Mouse (Mus musculus) skeletal muscle tissue, postnatal 0 days (tissue): ENCODE results near the gene 1810009J06Rik. TPM values are rescaled to one million over a fixed set of nuclear protein-coding genes. Genes with fewer than 3 reads are reported as not detected.

Experiments used
- polyA plus RNA-seq: library from polyadenylated mRNA; unstranded; fragments of >200 nt; fragmentation: Nextera tagmentation; extraction: Ambion mirVana; gene quantifications from 2 replicates; pipeline ENCODE4 v1.2.1, GENCODE M21; 2015

The 1810009J06Rik gene
- not detected in 2 replicates for polyA plus RNA-seq

DNA sequence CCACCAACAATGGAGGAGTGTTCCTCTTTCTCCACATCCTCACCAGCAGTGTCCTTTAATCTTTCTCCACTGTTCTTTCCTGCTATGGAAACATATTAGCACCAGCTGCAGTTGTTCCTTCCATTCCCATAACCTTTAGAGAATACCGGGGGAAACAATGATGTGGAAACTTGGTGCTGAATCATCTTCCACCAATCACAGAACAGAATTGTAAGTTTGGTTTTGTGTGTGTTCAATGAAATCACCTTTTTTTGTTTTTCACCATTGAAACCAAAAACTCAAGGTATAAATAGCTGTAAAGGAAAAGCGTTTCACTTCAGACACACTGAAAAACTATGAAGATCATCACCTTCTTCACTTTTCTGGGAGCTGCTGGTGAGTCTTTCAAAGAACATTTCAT, at the start of gene 1810009J06Rik:
Gene 1810009J06Rik (plus strand): TSS at position 301 of the 400 bp plus-strand sequence.

DNA sequence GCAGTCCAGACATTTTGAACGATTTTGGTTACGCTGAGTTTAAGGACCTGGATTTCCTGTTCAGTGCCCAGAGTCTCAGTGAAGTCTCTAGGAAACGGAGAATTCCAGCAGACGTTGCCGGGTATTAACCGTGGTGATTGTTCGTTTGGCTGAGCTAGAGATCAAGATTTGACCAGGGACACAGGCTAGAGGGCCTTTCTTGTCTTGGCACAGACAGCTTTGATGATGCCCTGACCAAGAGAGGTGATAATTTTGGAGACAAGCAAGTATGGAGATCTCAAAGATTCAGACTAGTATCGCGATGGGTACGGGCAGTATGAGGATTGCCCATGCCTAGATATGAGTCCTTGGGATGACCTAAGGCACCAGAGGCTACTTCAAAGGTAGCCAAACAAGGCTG, 24.1 kb upstream of the 1810009J06Rik start, which contains the start of gene 1700074P13Rik:
Gene 1700074P13Rik (minus strand): TSS at position 101 of the 400 bp plus-strand sequence.

DNA sequence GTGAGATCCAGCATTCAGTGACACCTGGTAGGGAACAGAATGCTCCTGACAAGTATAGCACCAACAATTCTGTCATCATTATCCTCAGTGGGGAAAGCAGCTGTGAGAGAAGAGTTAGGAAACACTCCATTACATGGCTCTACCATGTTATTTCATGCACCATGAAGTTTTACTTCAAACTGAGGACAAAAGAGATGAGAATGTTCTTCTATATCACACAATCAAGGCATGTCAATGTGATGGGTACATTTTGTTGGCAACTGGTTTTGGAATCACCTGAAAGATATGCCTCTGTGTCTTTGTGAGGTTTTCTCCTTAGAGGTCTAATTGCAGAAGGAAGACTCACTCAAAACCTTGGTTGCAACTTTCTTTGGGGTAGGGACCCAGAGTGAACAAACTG, 12.8 kb upstream of the 1810009J06Rik start, which contains the start of gene Gm4744:
Gene Gm4744 (minus strand): TSS at position 101 of the 400 bp plus-strand sequence.

DNA sequence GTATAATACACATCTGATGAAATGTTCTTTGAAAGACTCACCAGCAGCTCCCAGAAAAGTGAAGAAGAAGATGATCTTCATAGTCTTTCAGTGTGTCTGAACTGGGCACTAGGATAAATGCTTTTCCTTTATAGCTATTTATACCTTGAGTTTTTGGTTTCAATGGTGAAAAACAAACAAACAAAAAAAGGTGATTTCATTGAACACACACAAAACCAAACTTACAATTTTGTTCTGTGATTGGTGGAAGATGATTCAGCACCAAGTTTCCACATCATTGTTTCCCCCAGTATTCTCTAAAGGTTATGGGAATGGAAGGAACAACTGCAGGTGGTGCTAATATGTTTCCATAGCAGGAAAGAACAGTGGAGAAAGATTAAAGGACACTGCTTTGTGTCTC, 34.8 kb downstream of the 1810009J06Rik start, which contains the start of gene Gm2663:
Gene Gm2663 (minus strand): TSS at position 101 of the 400 bp plus-strand sequence.

Other genes starting within 250 kb of the 1810009J06Rik start
- gene Moxd2, start 77.3 kb upstream of the 1810009J06Rik start, polyA plus RNA-seq = not detected in 2 replicates
- not detected in 2 replicates for gene Prss58, start 64.4 kb upstream of the 1810009J06Rik start, polyA plus RNA-seq
- gene 1700074P13Rik, start 24.2 kb upstream of the 1810009J06Rik start, polyA plus RNA-seq = not detected in 2 replicates
- not detected in 2 replicates for gene Gm4744, start 12.9 kb upstream of the 1810009J06Rik start, polyA plus RNA-seq
- not detected in 2 replicates for gene Gm2663, start 34.7 kb downstream of the 1810009J06Rik start, polyA plus RNA-seq
- not detected in 2 replicates for gene 2210010C04Rik, start 70.8 kb downstream of the 1810009J06Rik start, polyA plus RNA-seq